Mouse (Mus musculus) adrenal gland (tissue): ENCODE data around the gene Mrvi1.
"Not testable (repeated sequence)": the region's sequence is repeated elsewhere in the genome, so short reads cannot be mapped to it uniquely, and the experiment has no call there.

Experiments used
- intact Hi-C: fragments of 180-260 bp; cut with DNase I; formaldehyde crosslinking; loops from one replicate; pipeline ENCODE4 v1.15.1; 2025

Gene Mrvi1

GRCm38 (mm10) chr7:110941701-110942530, 40.3 kb downstream of the Mrvi1 start:
- intact Hi-C loops: no loop called here

GRCm38 (mm10) chr7:110941116-110941521, 41.1 kb downstream of the Mrvi1 start:
- intact Hi-C loops: no loop called here

GRCm38 (mm10) chr7:110935815-110936762, 46.2 kb downstream of the Mrvi1 start:
- intact Hi-C loops: loop anchor here (2.0 to 5.0 kb wide), 2 partner anchors 77 to 214 kb away; no protein-coding TSS in a partner anchor

GRCm38 (mm10) chr7:110933999-110934398, 48.3 kb downstream of the Mrvi1 start:
- intact Hi-C loops: loop anchor here (2.0 kb wide), 1 partner anchor 79 kb away; no protein-coding TSS in a partner anchor

GRCm38 (mm10) chr7:110933329-110933728, 48.9 kb downstream of the Mrvi1 start:
- intact Hi-C loops: no loop called here

- intact Hi-C loops: loop anchor here (2.0 kb wide), 1 partner anchor 113 kb away; no protein-coding TSS in a partner anchor
Measured at GRCm38 (mm10) chr7:110930118-110930854, 52.0 kb downstream of the Mrvi1 start.

- intact Hi-C loops: no loop called here
Measured at GRCm38 (mm10) chr7:110926562-110926961, 55.7 kb downstream of the Mrvi1 start.

- intact Hi-C loops: no loop called here
Measured at GRCm38 (mm10) chr7:110920331-110921261, 61.7 kb downstream of the Mrvi1 start.

- intact Hi-C loops: no loop called here
Measured at GRCm38 (mm10) chr7:110919721-110920120, 62.5 kb downstream of the Mrvi1 start.

GRCm38 (mm10) chr7:110915913-110916312, 66.3 kb downstream of the Mrvi1 start:
- intact Hi-C loops: no loop called here

- intact Hi-C loops: no loop called here
Measured at GRCm38 (mm10) chr7:110914531-110914930, 67.7 kb downstream of the Mrvi1 start.

GRCm38 (mm10) chr7:110913754-110914153, 68.5 kb downstream of the Mrvi1 start:
- intact Hi-C loops: no loop called here

GRCm38 (mm10) chr7:110908209-110909144, 73.8 kb downstream of the Mrvi1 start:
- intact Hi-C loops: no loop called here

GRCm38 (mm10) chr7:110906566-110906965, 75.7 kb downstream of the Mrvi1 start:
- intact Hi-C loops: no loop called here

- intact Hi-C loops: no loop called here
Measured at GRCm38 (mm10) chr7:110903226-110903625, 79.0 kb downstream of the Mrvi1 start.

- intact Hi-C loops: no loop called here
Measured at GRCm38 (mm10) chr7:110897202-110897601, 85.1 kb downstream of the Mrvi1 start.

- intact Hi-C loops: no loop called here
Measured at GRCm38 (mm10) chr7:110896453-110896852, 85.8 kb downstream of the Mrvi1 start.

GRCm38 (mm10) chr7:110895772-110896171, 86.5 kb downstream of the Mrvi1 start:
- intact Hi-C loops: not testable (repeated sequence)

- intact Hi-C loops: no loop called here
Measured at GRCm38 (mm10) chr7:110894673-110895072, 87.6 kb downstream of the Mrvi1 start.
